Mouse (Mus musculus) liver, adult 2 months (tissue): ENCODE data around the gene Flnb. TPM values are rescaled to one million over a fixed set of nuclear protein-coding genes. Genes with fewer than 3 reads are reported as not detected.
A peak's percentile ranks its signal among the peaks of the same experiment; 100 is the strongest.

Experiments used
- DNase-seq: peaks from one replicate; pipeline ENCODE4 v3.0.0-alpha.2; 2011; ENCODE audit warnings: low read depth, low spot score; ENCODE audit errors: extremely low read depth
- H3K27ac ChIP-seq: fragments of 200-500 bp; replicated peaks from 2 replicates; pipeline ENCODE4 v1.5.1; 2012; ENCODE audit warnings: low read depth, mild to moderate bottlenecking, control low read depth, inconsistent platforms, low read length; ENCODE audit not compliant: insufficient read depth
- H3K27me3 ChIP-seq: fragments of 200-500 bp; 2 replicates; pipeline ENCODE4 v1.6.1; 2012; ENCODE audit warnings: mild to moderate bottlenecking, moderate library complexity, low read length, inconsistent platforms; ENCODE audit not compliant: control insufficient read depth, insufficient read depth
- H3K36me3 ChIP-seq: fragments of 200-500 bp; 2 replicates; pipeline ENCODE4 v1.6.1; 2012; ENCODE audit warnings: low read length, inconsistent platforms; ENCODE audit not compliant: control insufficient read depth, insufficient read depth
- H3K4me1 ChIP-seq: fragments of 200-500 bp; 2 replicates; pipeline ENCODE4 v1.6.1; 2011; ENCODE audit warnings: low read length; ENCODE audit not compliant: control insufficient read depth, insufficient read depth
- H3K4me3 ChIP-seq: fragments of 200-500 bp; 2 replicates; pipeline ENCODE4 v1.5.1; 2011; ENCODE audit warnings: low read depth, mild to moderate bottlenecking, control low read depth, low read length, moderate library complexity; ENCODE audit not compliant: insufficient read depth
- H3K79me2 ChIP-seq: fragments of 200-500 bp; 2 replicates; pipeline ENCODE4 v1.6.1; 2012; ENCODE audit warnings: inconsistent platforms, mild to moderate bottlenecking, low read length, moderate library complexity; ENCODE audit not compliant: control insufficient read depth, insufficient read depth
- H3K9ac ChIP-seq: fragments of 200-500 bp; 2 replicates; pipeline ENCODE4 v1.6.1; 2012; ENCODE audit warnings: low read depth, mild to moderate bottlenecking, control low read depth, inconsistent platforms, low read length
- CTCF ChIP-seq: fragments of 200-500 bp; IDR thresholded peaks from 2 replicates; pipeline ENCODE4 v1.5.1; 2011; ENCODE audit warnings: low read depth, low read length, control low read depth
- POLR2A ChIP-seq: fragments of 200-500 bp; IDR thresholded peaks from 2 replicates; pipeline ENCODE4 v1.6.1; 2011; ENCODE audit warnings: low read length, control low read depth; ENCODE audit not compliant: insufficient read depth; ENCODE audit errors: extremely low read depth
- WGBS: fragments of 180-500 bp; shearing (Covaris S2); methylation state at CpG from one replicate; pipeline ENCODE4 v1.1.7; 2018; 5-methylcytosine and 5-hydroxymethylcytosine counted together
- polyA plus RNA-seq: library from polyadenylated mRNA; depleted of rRNA; stranded (reverse); fragments of >200 nt; gene quantifications from 2 replicates; pipeline ENCODE4 v1.2.3, GENCODE M21; 2012; rRNA removed
- total RNA-seq: library from RNA; depleted of rRNA; stranded (reverse); fragments of >200 nt; gene quantifications from 2 replicates; pipeline ENCODE4 v1.2.3, GENCODE M21; 2014; rRNA removed

Flnb gene
- total RNA-seq (27.8 and 34.6 TPM in 2 replicates), polyA plus RNA-seq (10.6 and 15.9 TPM in 2 replicates)

DNA sequence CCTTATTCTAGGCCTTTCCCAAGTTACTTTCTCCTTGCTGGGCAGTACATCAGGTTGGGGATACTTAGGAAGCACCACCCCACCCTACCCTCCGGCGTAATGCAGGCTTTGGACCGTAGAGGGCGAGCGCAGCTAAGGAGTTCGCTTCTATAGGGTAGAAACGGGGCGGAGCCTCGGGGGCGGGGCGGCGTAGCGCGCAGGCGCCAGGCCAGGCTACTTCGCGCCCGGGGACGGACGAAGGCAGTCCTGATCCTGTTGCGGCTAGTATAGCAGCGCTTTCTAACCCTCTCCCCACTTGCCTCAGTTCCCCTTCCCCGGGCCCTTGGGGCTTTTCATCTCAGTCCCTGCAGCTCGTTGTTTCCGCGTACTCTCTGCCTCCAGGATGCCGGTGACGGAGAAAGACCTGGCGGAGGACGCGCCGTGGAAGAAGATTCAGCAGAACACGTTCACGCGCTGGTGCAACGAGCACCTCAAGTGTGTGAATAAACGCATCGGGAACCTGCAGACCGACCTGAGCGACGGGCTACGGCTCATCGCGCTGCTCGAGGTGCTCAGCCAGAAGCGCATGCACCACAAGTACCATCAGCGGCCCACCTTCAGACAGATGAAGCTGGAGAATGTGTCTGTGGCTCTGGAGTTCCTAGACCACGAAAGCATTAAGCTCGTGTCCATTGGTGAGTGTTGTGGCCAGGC lies at the start of gene Flnb:
Gene Flnb, plus strand, starts transcription at position 188 of the 693 bp plus-strand sequence.
- WGBS, result under 1% methylated on average over 49 of the region's 49 CpGs
- Histone ChIP-seq H3K4me1 (peaks cover 29% of the 10 kb centered on the region), H3K9ac (peak within 1 kb of the TSS; percentile 84), H3K4me3 (peak within 1 kb of the TSS; percentile 84), H3K27me3 (no peaks in the 10 kb centered on the region), H3K79me2 (peaks cover 27% of the 10 kb centered on the region; the same call in 1 of the 2 replicates), H3K27ac (peak within 1 kb of the TSS; percentile 62), H3K36me3 (no peaks in the 10 kb centered on the region)
- DNase-seq, result peak; percentile 72
- TF ChIP-seq CTCF, result peak; percentile 99
- TF ChIP-seq POLR2A, result peak; percentile 82; the same call in 1 of the 2 replicates

- H3K4me3 ChIP-seq, result peak overlapping the region; percentile 45
- no peaks in the 10 kb centered on the region for H3K4me1 ChIP-seq
- H3K9ac ChIP-seq, result peak overlapping the region; percentile 28; the same call in 1 of the 2 replicates
- 17% methylated on average over 24 of the region's 24 CpGs for WGBS
- no peak overlapping the region for H3K27ac ChIP-seq
- no peaks in the 10 kb centered on the region for H3K27me3 ChIP-seq
- H3K36me3 ChIP-seq, result no peaks in the 10 kb centered on the region
- peak; percentile 60 for DNase-seq
- TF ChIP-seq POLR2A, result no peak
- no peak for TF ChIP-seq CTCF
- no peaks in the 10 kb centered on the region for H3K79me2 ChIP-seq
Measured at GRCm38 (mm10) chr14:7773714-7774389, 43.9 kb upstream of the Flnb start.

GRCm38 (mm10) chr14:7786073-7786472 lies 31.7 kb upstream of the Flnb start:
- no peaks in the 10 kb centered on the region for H3K36me3 ChIP-seq
- no peaks in the 10 kb centered on the region for H3K4me1 ChIP-seq
- no peak for DNase-seq
- TF ChIP-seq CTCF (no peak), POLR2A (no peak)
- 39% methylated on average over 13 of the region's 13 CpGs for WGBS
- no peak overlapping the region for H3K27ac ChIP-seq
- no peak overlapping the region for H3K9ac ChIP-seq
- no peaks in the 10 kb centered on the region for H3K27me3 ChIP-seq
- H3K4me3 ChIP-seq, result no peak overlapping the region
- H3K79me2 ChIP-seq, result no peaks in the 10 kb centered on the region

DNA sequence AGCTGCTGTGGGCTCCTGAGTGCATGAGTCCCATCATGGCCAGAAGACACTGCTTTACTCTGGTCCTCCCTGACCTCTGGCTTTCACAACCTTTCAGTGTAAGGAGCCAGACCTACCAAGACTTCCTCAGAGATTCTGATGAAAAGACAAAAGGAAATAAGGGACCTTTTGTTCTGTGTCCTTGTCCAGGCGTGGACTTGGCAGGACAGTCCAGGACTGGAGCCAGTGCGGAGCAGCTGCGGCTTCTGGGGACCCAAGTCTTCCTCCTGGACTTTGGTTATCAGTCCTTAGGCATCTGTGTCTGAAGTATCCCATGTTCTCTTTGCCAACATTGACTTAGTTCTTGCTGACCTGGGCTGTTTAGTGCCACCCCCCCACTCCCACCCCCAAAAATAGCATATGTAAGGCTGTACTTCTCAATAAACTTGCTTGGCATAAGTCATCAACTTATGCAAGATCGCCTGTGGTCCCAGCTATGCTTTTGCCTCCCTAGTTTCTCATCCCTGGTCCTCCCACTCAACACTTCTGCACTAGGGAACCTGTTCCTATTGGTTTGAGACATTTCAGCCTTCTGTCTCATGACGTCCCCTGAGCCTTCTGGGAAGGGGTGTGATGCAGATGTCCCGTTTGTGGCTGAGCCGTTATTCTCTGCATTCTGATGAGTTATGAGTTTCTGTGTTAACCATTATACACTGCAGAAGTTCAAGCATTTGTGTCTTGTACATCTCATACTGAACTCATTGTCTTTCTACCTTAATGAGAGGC lies 28.3 kb upstream of the Flnb start:
- Histone ChIP-seq H3K9ac (no peak overlapping the region), H3K79me2 (no peaks in the 10 kb centered on the region), H3K27me3 (no peaks in the 10 kb centered on the region), H3K4me3 (no peak overlapping the region), H3K36me3 (no peaks in the 10 kb centered on the region), H3K27ac (no peak overlapping the region), H3K4me1 (peaks cover 4% of the 10 kb centered on the region)
- DNase-seq, result no peak
- TF ChIP-seq POLR2A, result no peak
- TF ChIP-seq CTCF, result no peak
- WGBS, result 83% methylated on average over 7 of the region's 7 CpGs

DNA sequence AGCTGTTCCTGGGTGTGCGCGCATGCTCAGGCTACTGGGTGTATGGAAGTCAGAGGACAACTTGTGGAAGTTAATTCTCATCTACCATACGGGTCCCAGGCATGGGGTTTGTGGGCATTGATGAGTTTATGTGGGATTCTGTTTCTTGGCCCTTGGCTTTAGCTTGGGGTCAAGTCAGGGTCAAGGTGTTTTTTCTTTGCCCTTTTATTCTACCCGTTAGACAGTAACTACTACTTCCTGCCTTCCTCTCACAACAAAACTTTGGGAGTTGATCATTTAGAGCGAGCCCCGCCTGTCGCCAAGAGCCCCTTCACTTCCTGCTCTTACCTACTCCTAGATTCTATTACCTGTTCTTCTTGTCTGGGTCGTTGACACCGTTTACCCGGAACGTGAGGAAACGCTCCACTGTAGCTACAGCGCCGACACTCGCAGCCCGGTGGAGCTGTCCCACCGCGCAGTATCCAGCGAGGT lies 26.7 kb upstream of the Flnb start:
- no peak overlapping the region for H3K27ac ChIP-seq
- WGBS, result 19% methylated on average over 19 of the region's 19 CpGs
- no peak overlapping the region for H3K9ac ChIP-seq
- H3K4me1 ChIP-seq, result peaks cover 4% of the 10 kb centered on the region
- DNase-seq, result no peak
- no peaks in the 10 kb centered on the region for H3K79me2 ChIP-seq
- H3K4me3 ChIP-seq, result peak overlapping the region; percentile 4; the same call in 1 of the 2 replicates
- H3K36me3 ChIP-seq, result no peaks in the 10 kb centered on the region
- no peak for TF ChIP-seq CTCF
- TF ChIP-seq POLR2A, result no peak
- H3K27me3 ChIP-seq, result no peaks in the 10 kb centered on the region
